ENCODE assay signal across 11 mouse cellular contexts in genomic region chr12:109023780-109024179, GRCm38 (mm10). TPM values are rescaled to one million over a fixed set of nuclear protein-coding genes. Genes with fewer than 3 reads are reported as not detected.
DNase-seq lines count a peak whose midpoint lies in the region; ATAC-seq and TF ChIP-seq lines count a peak whose summit lies in the region.
"Had no signal": no experiment of that assay in that cellular context is flagged by ENCODE, and none has a peak within 500 bp of the region (broad histone marks: within the 10 kb centered on the region; RNA-seq: fewer than 3 reads in every experiment).

No protein-coding gene starts in this region.

- H3K4me2 ChIP-seq in midbrain, embryonic 14.5 days (ENCODE audit: low read length), result no peak overlapping the region

- TF ChIP-seq CTCF in layer of hippocampus, adult 2 months (conservative IDR thresholded peaks at IDR 0.05), result peak; percentile 61
- TF ChIP-seq CTCF in E14TG2a.4 (conservative IDR thresholded peaks at IDR 0.05; ENCODE audit: low read length), result peak; percentile 16

- H3K36me3 ChIP-seq in E14TG2a.4 (ENCODE audit: insufficient read depth, low read length), result peaks cover 9% of the 10 kb centered on the region; the same call in 1 of the 2 replicates
- H3K36me3 ChIP-seq in midbrain, embryonic 14.5 days (ENCODE audit: control insufficient read depth, insufficient read depth, low read length), result no peaks in the 10 kb centered on the region

- DNase-seq in layer of hippocampus, adult 2 months (ENCODE audit: low spot score in 2 of 2), result no peak
- DNase-seq in layer of hippocampus, postnatal 14 days (ENCODE audit: low spot score in 2 of 2), result no peak
- peak; percentile 37 for DNase-seq in brain, adult 2 months (ENCODE audit: low read depth, low spot score)
- peak; percentile 49 for DNase-seq in midbrain, embryonic 14.5 days
- no peak for DNase-seq in urinary bladder, postnatal 4 days (ENCODE audit: low spot score in 2 of 2)
- DNase-seq: gastrocnemius, postnatal 14 days; kidney, adult 9 months; lung, postnatal 14 days; right cerebral cortex, postnatal 4 days had no signal

- WGBS in midbrain, embryonic 14.5 days, result 65% methylated on average over 9 of the region's 9 CpGs

- H3K27ac ChIP-seq in layer of hippocampus, adult 2 months, result no peak overlapping the region
- no peak overlapping the region for H3K27ac ChIP-seq in midbrain, embryonic 14.5 days (replicated peaks; ENCODE audit: low read depth, low read length)

- H3K4me1 ChIP-seq in E14TG2a.4 (replicated peaks; ENCODE audit: low read depth, low read length), result no peaks in the 10 kb centered on the region
- H3K4me1 ChIP-seq in midbrain, embryonic 14.5 days (ENCODE audit: control insufficient read depth, insufficient read depth, low read length), result no peaks in the 10 kb centered on the region

- no peak overlapping the region for H3K4me3 ChIP-seq in layer of hippocampus, adult 2 months
- H3K4me3 ChIP-seq in E14TG2a.4 (replicated peaks; ENCODE audit: low read length), result no peak overlapping the region
- H3K4me3 ChIP-seq in midbrain, embryonic 14.5 days (replicated peaks; ENCODE audit: low read depth, low read length), result no peak overlapping the region

- ATAC-seq in midbrain, embryonic 14.5 days (ENCODE audit: low FRiP score, low TSS enrichment), result no peak
- no peak for ATAC-seq in frontal cortex, adult (ENCODE audit: low TSS enrichment)

- no peaks in the 10 kb centered on the region for H3K27me3 ChIP-seq in E14TG2a.4 (ENCODE audit: insufficient read depth, low read length)
- H3K27me3 ChIP-seq in midbrain, embryonic 14.5 days (ENCODE audit: control insufficient read depth, insufficient read depth, low read length), result no peaks in the 10 kb centered on the region

- H3K9me3 ChIP-seq in E14TG2a.4 (ENCODE audit: low read length), result no peaks in the 10 kb centered on the region
- H3K9me3 ChIP-seq in midbrain, embryonic 14.5 days (ENCODE audit: control insufficient read depth, low read length), result no peaks in the 10 kb centered on the region

- H3K9ac ChIP-seq in midbrain, embryonic 14.5 days (replicated peaks; ENCODE audit: low read length), result no peak overlapping the region

RNA-seq across cellular contexts. Expression of gene Begain, which starts 44.2 kb away (rescaled TPM):
- 100 to 1,000 TPM; 139 to 147 TPM for total RNA-seq in layer of hippocampus, adult 2 months (2021)
- 100 to 1,000 TPM; 157 to 159 TPM for total RNA-seq in layer of hippocampus, postnatal 14 days (2021)
- polyA plus RNA-seq in midbrain, embryonic 14.5 days (2014; fragmentation: Nextera tagmentation; extraction: Ambion mirVana), result 27.3 and 33.1 TPM in 2 replicates

Comparison
In these comparisons a context has a peak if more than half of its experiments do, and no peak if none do; other contexts are left out.
1. DNase-seq: peak in brain, adult 2 months (single experiment) and midbrain, embryonic 14.5 days (single experiment); none in layer of hippocampus, adult 2 months (0 of 2), layer of hippocampus, postnatal 14 days (0 of 2) and urinary bladder, postnatal 4 days (0 of 2).